In genomic region chr10:77969274-77969972, GRCm38 (mm10) we compare ENCODE assay signal across 8 mouse cellular contexts. TPM values are rescaled to one million over a fixed set of nuclear protein-coding genes. Genes with fewer than 3 reads are reported as not detected.
DNase-seq lines count a peak whose midpoint lies in the region; ATAC-seq and TF ChIP-seq lines count a peak whose summit lies in the region.

No protein-coding gene starts in this region.

- H3K27me3 ChIP-seq in forebrain, embryonic 13.5 days: peaks cover 33% of the 10 kb centered on the region
- H3K27me3 ChIP-seq in hindbrain, embryonic 14.5 days (ENCODE audit: control insufficient read depth, insufficient read depth, low read length): peaks cover 8% of the 10 kb centered on the region
- H3K27me3 ChIP-seq in limb, embryonic 13.5 days: peaks cover 35% of the 10 kb centered on the region
- H3K27me3 ChIP-seq in midbrain, embryonic 14.5 days (ENCODE audit: control insufficient read depth, insufficient read depth, low read length): peaks cover 3% of the 10 kb centered on the region
- peaks cover 13% of the 10 kb centered on the region for H3K27me3 ChIP-seq in stomach, embryonic 16.5 days (ENCODE audit: control insufficient read depth, insufficient read depth, low read length)

- no peak for TF ChIP-seq POLR2A in brain, embryonic 14.5 days (IDR thresholded peaks at IDR 0.05; ENCODE audit: borderline replicate concordance, extremely low read depth, insufficient read depth, insufficient read length, poor library complexity, severe bottlenecking)

- peak overlapping the region; percentile 40 for H3K4me3 ChIP-seq in forebrain, embryonic 13.5 days
- peak overlapping the region; percentile 35 for H3K4me3 ChIP-seq in hindbrain, embryonic 14.5 days (replicated peaks; ENCODE audit: low read length)
- peak overlapping the region; percentile 41 for H3K4me3 ChIP-seq in limb, embryonic 13.5 days
- H3K4me3 ChIP-seq in midbrain, embryonic 14.5 days (replicated peaks; ENCODE audit: low read depth, low read length): peak overlapping the region; percentile 37
- peak overlapping the region; percentile 34 for H3K4me3 ChIP-seq in stomach, embryonic 16.5 days (replicated peaks; ENCODE audit: low read length)

- no peak overlapping the region for H3K27ac ChIP-seq in forebrain, embryonic 13.5 days
- H3K27ac ChIP-seq in hindbrain, embryonic 14.5 days: no peak overlapping the region
- no peak overlapping the region for H3K27ac ChIP-seq in limb, embryonic 13.5 days
- H3K27ac ChIP-seq in midbrain, embryonic 14.5 days (replicated peaks; ENCODE audit: low read depth, low read length): no peak overlapping the region
- no peak overlapping the region for H3K27ac ChIP-seq in stomach, embryonic 16.5 days (ENCODE audit: low read length)

- H3K4me2 ChIP-seq in forebrain, embryonic 13.5 days: peak overlapping the region; percentile 72
- H3K4me2 ChIP-seq in hindbrain, embryonic 14.5 days (replicated peaks): peak overlapping the region; percentile 63
- H3K4me2 ChIP-seq in limb, embryonic 13.5 days (replicated peaks): peak overlapping the region; percentile 71
- peak overlapping the region; percentile 72 for H3K4me2 ChIP-seq in midbrain, embryonic 14.5 days (ENCODE audit: low read length)
- peak overlapping the region; percentile 58 for H3K4me2 ChIP-seq in stomach, embryonic 16.5 days (ENCODE audit: low read depth, low read length)

- peak; percentile 95 for DNase-seq in heart, adult 11 months
- DNase-seq in heart, adult 9 months (ENCODE audit: low spot score in 2 of 2): no peak
- peak; percentile 82 for DNase-seq in brain, embryonic 14.5 days (ENCODE audit: low read depth)
- DNase-seq in hindbrain, embryonic 14.5 days (ENCODE audit: low spot score): peak; percentile 71
- peak; percentile 85 for DNase-seq in midbrain, embryonic 14.5 days

- ATAC-seq in forebrain, embryonic 13.5 days: peak; percentile 93
- peak; percentile 87 for ATAC-seq in hindbrain, embryonic 14.5 days (ENCODE audit: low FRiP score)
- no peak for ATAC-seq in limb, embryonic 13.5 days (ENCODE audit: low FRiP score, low read depth)
- ATAC-seq in midbrain, embryonic 14.5 days (ENCODE audit: low FRiP score, low TSS enrichment): peak; percentile 82
- ATAC-seq in stomach, embryonic 16.5 days (ENCODE audit: insufficient read depth, low FRiP score): peak; percentile 68

- H3K4me1 ChIP-seq in forebrain, embryonic 13.5 days: peaks cover 6% of the 10 kb centered on the region; the same call in 1 of the 2 replicates
- H3K4me1 ChIP-seq in hindbrain, embryonic 14.5 days (replicated peaks; ENCODE audit: control insufficient read depth, insufficient read depth, low read length): peaks cover 4% of the 10 kb centered on the region; the same call in 1 of the 2 replicates
- H3K4me1 ChIP-seq in limb, embryonic 13.5 days: 0 out of 2 replicates have a peak, but pooled peaks cover 11% of the 10 kb centered on the region
- no peaks in the 10 kb centered on the region for H3K4me1 ChIP-seq in midbrain, embryonic 14.5 days (ENCODE audit: control insufficient read depth, insufficient read depth, low read length)
- H3K4me1 ChIP-seq in stomach, embryonic 16.5 days (ENCODE audit: control insufficient read depth, insufficient read depth, low read length): peaks cover 10% of the 10 kb centered on the region; the same call in 1 of the 2 replicates

- TF ChIP-seq CTCF in brain, embryonic 14.5 days (IDR thresholded peaks at IDR 0.05; ENCODE audit: borderline replicate concordance, extremely low read depth, insufficient read depth, insufficient read length): no peak

- H3K9ac ChIP-seq in forebrain, embryonic 13.5 days: peak overlapping the region; percentile 66
- H3K9ac ChIP-seq in hindbrain, embryonic 14.5 days: peak overlapping the region; percentile 43
- peak overlapping the region; percentile 63 for H3K9ac ChIP-seq in limb, embryonic 13.5 days
- peak overlapping the region; percentile 50 for H3K9ac ChIP-seq in midbrain, embryonic 14.5 days (replicated peaks; ENCODE audit: low read length)
- H3K9ac ChIP-seq in stomach, embryonic 16.5 days (ENCODE audit: low read length): peak overlapping the region; percentile 52

- H3K9me3 ChIP-seq in forebrain, embryonic 13.5 days (replicated peaks): no peaks in the 10 kb centered on the region
- no peaks in the 10 kb centered on the region for H3K9me3 ChIP-seq in hindbrain, embryonic 14.5 days (ENCODE audit: control insufficient read depth, low read length)
- no peaks in the 10 kb centered on the region for H3K9me3 ChIP-seq in limb, embryonic 13.5 days
- no peaks in the 10 kb centered on the region for H3K9me3 ChIP-seq in midbrain, embryonic 14.5 days (ENCODE audit: control insufficient read depth, low read length)
- H3K9me3 ChIP-seq in stomach, embryonic 16.5 days (replicated peaks; ENCODE audit: control insufficient read depth, low read length): no peaks in the 10 kb centered on the region

- 7% methylated on average over 26 of the region's 26 CpGs for WGBS in forebrain, embryonic 13.5 days
- WGBS in hindbrain, embryonic 14.5 days: 6% methylated on average over 26 of the region's 26 CpGs
- 5% methylated on average over 26 of the region's 26 CpGs for WGBS in limb, embryonic 13.5 days
- WGBS in midbrain, embryonic 14.5 days: 6% methylated on average over 26 of the region's 26 CpGs
- WGBS in stomach, embryonic 16.5 days: 5% methylated on average over 26 of the region's 26 CpGs

- no peaks in the 10 kb centered on the region for H3K36me3 ChIP-seq in forebrain, embryonic 13.5 days (ENCODE audit: poor library complexity, severe bottlenecking)
- H3K36me3 ChIP-seq in hindbrain, embryonic 14.5 days (replicated peaks; ENCODE audit: control insufficient read depth, insufficient read depth): no peaks in the 10 kb centered on the region
- no peaks in the 10 kb centered on the region for H3K36me3 ChIP-seq in limb, embryonic 13.5 days
- no peaks in the 10 kb centered on the region for H3K36me3 ChIP-seq in midbrain, embryonic 14.5 days (ENCODE audit: control insufficient read depth, insufficient read depth, low read length)
- no peaks in the 10 kb centered on the region for H3K36me3 ChIP-seq in stomach, embryonic 16.5 days (ENCODE audit: control insufficient read depth, insufficient read depth, low read length)

RNA-seq across cellular contexts. Expression of gene Trpm2, which starts 0.9 kb away (rescaled TPM):
- 6.3 and 6.5 TPM in 2 replicates for polyA plus RNA-seq in brain, embryonic 14.5 days (2012; rRNA removed)
- polyA plus RNA-seq in forebrain, embryonic 13.5 days (2015; fragmentation: Nextera tagmentation; extraction: Ambion mirVana): 1.4 and 1.6 TPM in 2 replicates
- polyA plus RNA-seq in hindbrain, embryonic 14.5 days (2014; fragmentation: Nextera tagmentation; extraction: Ambion mirVana): 6.3 and 6.4 TPM in 2 replicates
- polyA plus RNA-seq in limb, embryonic 13.5 days (2015; fragmentation: Nextera tagmentation; extraction: Ambion mirVana): 0.28 and 0.29 TPM in 2 replicates
- 3.6 TPM in 2 replicates for polyA plus RNA-seq in midbrain, embryonic 14.5 days (2014; fragmentation: Nextera tagmentation; extraction: Ambion mirVana)
- 1.1 and 1.5 TPM in 2 replicates for polyA plus RNA-seq in stomach, embryonic 16.5 days (2015; fragmentation: Nextera tagmentation; extraction: Ambion mirVana)

RNA-seq across cellular contexts. Expression of gene 1810043G02Rik, which starts 8.9 kb away (rescaled TPM):
- polyA plus RNA-seq in brain, embryonic 14.5 days (2012; rRNA removed): 54.5 and 68.2 TPM in 2 replicates
- 26.7 and 36.1 TPM in 2 replicates for polyA plus RNA-seq in forebrain, embryonic 13.5 days (2015; fragmentation: Nextera tagmentation; extraction: Ambion mirVana)
- 46.9 and 48.1 TPM in 2 replicates for polyA plus RNA-seq in hindbrain, embryonic 14.5 days (2014; fragmentation: Nextera tagmentation; extraction: Ambion mirVana)
- polyA plus RNA-seq in limb, embryonic 13.5 days (2015; fragmentation: Nextera tagmentation; extraction: Ambion mirVana): 30.6 and 31.1 TPM in 2 replicates
- polyA plus RNA-seq in midbrain, embryonic 14.5 days (2014; fragmentation: Nextera tagmentation; extraction: Ambion mirVana): 41.0 and 45.3 TPM in 2 replicates
- polyA plus RNA-seq in stomach, embryonic 16.5 days (2015; fragmentation: Nextera tagmentation; extraction: Ambion mirVana): 24.8 and 25.2 TPM in 2 replicates

RNA-seq across cellular contexts. Expression of gene Pfkl, which starts 40.5 kb away (rescaled TPM):
- 146 and 161 TPM in 2 replicates for polyA plus RNA-seq in brain, embryonic 14.5 days (2012; rRNA removed)
- 98.0 and 114 TPM in 2 replicates for polyA plus RNA-seq in forebrain, embryonic 13.5 days (2015; fragmentation: Nextera tagmentation; extraction: Ambion mirVana)
- 93.5 and 98.2 TPM in 2 replicates for polyA plus RNA-seq in hindbrain, embryonic 14.5 days (2014; fragmentation: Nextera tagmentation; extraction: Ambion mirVana)
- 158 and 160 TPM in 2 replicates for polyA plus RNA-seq in limb, embryonic 13.5 days (2015; fragmentation: Nextera tagmentation; extraction: Ambion mirVana)
- polyA plus RNA-seq in midbrain, embryonic 14.5 days (2014; fragmentation: Nextera tagmentation; extraction: Ambion mirVana): 88.0 and 97.8 TPM in 2 replicates
- polyA plus RNA-seq in stomach, embryonic 16.5 days (2015; fragmentation: Nextera tagmentation; extraction: Ambion mirVana): 195 and 225 TPM in 2 replicates

Comparison
In these comparisons a context has a peak if more than half of its experiments do, and no peak if none do; other contexts are left out.
1. DNase-seq: peak in heart, adult 11 months (single experiment), brain, embryonic 14.5 days (single experiment), hindbrain, embryonic 14.5 days (single experiment) and midbrain, embryonic 14.5 days (single experiment); none in heart, adult 9 months (0 of 2).
2. Peak in every context shown above with its lines, with median percentiles within 50 percentile points of each other: H3K4me2 ChIP-seq, H3K4me3 ChIP-seq and H3K9ac ChIP-seq.